Mouse (Mus musculus) midbrain, embryonic 11.5 days (tissue): ENCODE measurements at regions not wholly inside any gene's neighbourhood (a gene's known extent, or its start where the extent isn't known, plus 50 kb on each side); places are given as distances from the start of the nearest gene placed in this dataset.

Experiments
- ATAC-seq: fragments of 200-750 bp; cut with Nextera tagmentation; 2 replicates; pipeline ENCODE4 v1.8.0; 2017; ENCODE audit warnings: moderate TSS enrichment, moderate library complexity; ENCODE audit not compliant: low FRiP score
- DNase-seq: peaks from one replicate; pipeline ENCODE4 v3.0.0; 2015; ENCODE audit warnings: low spot score; ENCODE audit errors: missing footprints
- H3K27ac ChIP-seq: fragments of 300-500 bp; sonication (generic); 2 replicates; pipeline ENCODE4 v1.5.1; 2014; ENCODE audit warnings: low read depth, low read length
- H3K27me3 ChIP-seq: fragments of 300-500 bp; sonication (generic); 2 replicates; pipeline ENCODE4 v1.6.1; 2014; ENCODE audit warnings: mild to moderate bottlenecking, low read length, moderate library complexity, mixed read lengths; ENCODE audit not compliant: control insufficient read depth, insufficient read depth
- H3K36me3 ChIP-seq: fragments of 300-500 bp; sonication (generic); 2 replicates; pipeline ENCODE4 v1.6.1; 2014; ENCODE audit warnings: mild to moderate bottlenecking, low read length, moderate library complexity, mixed read lengths; ENCODE audit not compliant: control insufficient read depth, insufficient read depth
- H3K4me1 ChIP-seq: fragments of 300-500 bp; sonication (generic); 2 replicates; pipeline ENCODE4 v1.6.1; 2014; ENCODE audit warnings: low read length; ENCODE audit not compliant: control insufficient read depth, insufficient read depth
- H3K4me2 ChIP-seq: fragments of 300-500 bp; sonication (generic); 2 replicates; pipeline ENCODE4 v1.6.1; 2014; ENCODE audit warnings: mild to moderate bottlenecking, moderate library complexity
- H3K4me3 ChIP-seq: fragments of 300-500 bp; sonication (generic); 2 replicates; pipeline ENCODE4 v1.5.1; 2014; ENCODE audit warnings: low read depth, low read length
- H3K9ac ChIP-seq: fragments of 300-500 bp; sonication (generic); 2 replicates; pipeline ENCODE4 v1.6.1; 2014; ENCODE audit warnings: low read length
- H3K9me3 ChIP-seq: fragments of 300-500 bp; sonication (generic); 2 replicates; pipeline ENCODE4 v1.6.1; 2016; ENCODE audit warnings: low read length; ENCODE audit not compliant: control insufficient read depth
- WGBS: fragments of 180-500 bp; shearing (Covaris S2); extraction: QIAGEN DNeasy Blood & Tissue Kit; methylation state at CpG from one replicate; pipeline ENCODE4 v1.1.7; 2014; 5-methylcytosine and 5-hydroxymethylcytosine counted together

- Histone ChIP-seq H3K4me3 (no peak overlapping the region), H3K36me3 (no peaks in the 10 kb centered on the region), H3K4me2 (no peak overlapping the region), H3K4me1 (no peaks in the 10 kb centered on the region), H3K9ac (no peak overlapping the region), H3K27me3 (no peaks in the 10 kb centered on the region), H3K9me3 (no peaks in the 10 kb centered on the region), H3K27ac (no peak overlapping the region)
- DNase-seq = no peak
- ATAC-seq = no peak
Measured at GRCm38 (mm10) chr16:26248939-26249338, 122.7 kb downstream of the Cldn1 start.

- Histone ChIP-seq H3K9ac (no peak overlapping the region), H3K4me1 (no peaks in the 10 kb centered on the region), H3K36me3 (no peaks in the 10 kb centered on the region), H3K27ac (no peak overlapping the region), H3K4me2 (no peak overlapping the region), H3K27me3 (no peaks in the 10 kb centered on the region), H3K9me3 (no peaks in the 10 kb centered on the region), H3K4me3 (no peak overlapping the region)
- peak; percentile 47 for DNase-seq
- no peak for ATAC-seq
- 94% methylated on average over 1 of the region's 1 CpGs for WGBS
Measured at GRCm38 (mm10) chr16:26247926-26248325, 123.7 kb downstream of the Cldn1 start.

GRCm38 (mm10) chr16:26235239-26235638 lies 129.7 kb upstream of the P3h2 start:
- ATAC-seq = no peak
- Histone ChIP-seq H3K4me1 (no peaks in the 10 kb centered on the region), H3K27ac (no peak overlapping the region), H3K9ac (no peak overlapping the region), H3K36me3 (no peaks in the 10 kb centered on the region), H3K4me3 (no peak overlapping the region), H3K27me3 (no peaks in the 10 kb centered on the region), H3K4me2 (no peak overlapping the region), H3K9me3 (no peaks in the 10 kb centered on the region)
- no peak for DNase-seq

GRCm38 (mm10) chr16:26234113-26234512 lies 128.5 kb upstream of the P3h2 start:
- no peaks in the 10 kb centered on the region for H3K27me3 ChIP-seq
- H3K4me2 ChIP-seq = no peak overlapping the region
- H3K9ac ChIP-seq = no peak overlapping the region
- no peak overlapping the region for H3K27ac ChIP-seq
- H3K9me3 ChIP-seq = no peaks in the 10 kb centered on the region
- peak; percentile 92 for ATAC-seq
- H3K36me3 ChIP-seq = no peaks in the 10 kb centered on the region
- no peak overlapping the region for H3K4me3 ChIP-seq
- no peaks in the 10 kb centered on the region for H3K4me1 ChIP-seq
- DNase-seq = peak; percentile 95
- 11% methylated on average over 3 of the region's 3 CpGs for WGBS

GRCm38 (mm10) chr16:26231110-26231509 lies 125.5 kb upstream of the P3h2 start:
- no peaks in the 10 kb centered on the region for H3K4me1 ChIP-seq
- H3K4me3 ChIP-seq = no peak overlapping the region
- no peaks in the 10 kb centered on the region for H3K36me3 ChIP-seq
- H3K9me3 ChIP-seq = no peaks in the 10 kb centered on the region
- H3K4me2 ChIP-seq = no peak overlapping the region
- ATAC-seq = no peak
- DNase-seq = no peak
- H3K27me3 ChIP-seq = no peaks in the 10 kb centered on the region
- no peak overlapping the region for H3K9ac ChIP-seq
- WGBS = 88% methylated on average over 1 of the region's 1 CpGs
- no peak overlapping the region for H3K27ac ChIP-seq

GRCm38 (mm10) chr16:26211418-26211817 lies 105.8 kb upstream of the P3h2 start:
- Histone ChIP-seq H3K9ac (no peak overlapping the region), H3K9me3 (no peaks in the 10 kb centered on the region), H3K4me2 (no peak overlapping the region), H3K4me3 (no peak overlapping the region), H3K4me1 (no peaks in the 10 kb centered on the region), H3K27ac (no peak overlapping the region), H3K36me3 (no peaks in the 10 kb centered on the region), H3K27me3 (no peaks in the 10 kb centered on the region)
- ATAC-seq = no peak
- DNase-seq = no peak
- 80% methylated on average over 3 of the region's 3 CpGs for WGBS

- no peaks in the 10 kb centered on the region for H3K4me1 ChIP-seq
- H3K9ac ChIP-seq = no peak overlapping the region
- H3K4me3 ChIP-seq = no peak overlapping the region
- peak; percentile 88 for DNase-seq
- H3K36me3 ChIP-seq = no peaks in the 10 kb centered on the region
- H3K27ac ChIP-seq = no peak overlapping the region
- no peaks in the 10 kb centered on the region for H3K9me3 ChIP-seq
- no peak for ATAC-seq
- 22% methylated on average over 4 of the region's 4 CpGs for WGBS
- H3K4me2 ChIP-seq = no peak overlapping the region
- no peaks in the 10 kb centered on the region for H3K27me3 ChIP-seq
Measured at GRCm38 (mm10) chr16:26199125-26199524, 93.5 kb upstream of the P3h2 start.

GRCm38 (mm10) chr16:26196345-26196744 lies 90.8 kb upstream of the P3h2 start:
- H3K4me1 ChIP-seq = no peaks in the 10 kb centered on the region
- no peak overlapping the region for H3K4me3 ChIP-seq
- no peak overlapping the region for H3K9ac ChIP-seq
- H3K9me3 ChIP-seq = no peaks in the 10 kb centered on the region
- ATAC-seq (no peak), DNase-seq (no peak)
- H3K27ac ChIP-seq = no peak overlapping the region
- no peak overlapping the region for H3K4me2 ChIP-seq
- no peaks in the 10 kb centered on the region for H3K36me3 ChIP-seq
- no peaks in the 10 kb centered on the region for H3K27me3 ChIP-seq

GRCm38 (mm10) chr16:26185288-26186281 lies 80.0 kb upstream of the P3h2 start:
- no peaks in the 10 kb centered on the region for H3K36me3 ChIP-seq
- H3K4me3 ChIP-seq = no peak overlapping the region
- no peak overlapping the region for H3K9ac ChIP-seq
- no peak for ATAC-seq
- no peaks in the 10 kb centered on the region for H3K4me1 ChIP-seq
- no peaks in the 10 kb centered on the region for H3K9me3 ChIP-seq
- H3K4me2 ChIP-seq = no peak overlapping the region
- WGBS = 61% methylated on average over 8 of the region's 8 CpGs
- DNase-seq = no peak
- H3K27ac ChIP-seq = no peak overlapping the region
- no peaks in the 10 kb centered on the region for H3K27me3 ChIP-seq
